Mouse (Mus musculus) cerebellum, adult 2 months (tissue): ENCODE measurements around the gene Kdelr1.

ENCODE experiments used
- CTCF ChIP-seq: fragments of 200-500 bp; IDR thresholded peaks from 2 replicates; pipeline ENCODE4 v1.5.1; 2011; ENCODE audit warnings: low read depth, mild to moderate bottlenecking, control low read depth, low read length, moderate library complexity, borderline replicate concordance; ENCODE audit not compliant: insufficient read depth
- POLR2A ChIP-seq: fragments of 200-500 bp; IDR thresholded peaks from 2 replicates; pipeline ENCODE4 v1.6.1; 2011; ENCODE audit warnings: low read length, control low read depth, borderline replicate concordance; ENCODE audit not compliant: insufficient read depth

DNA sequence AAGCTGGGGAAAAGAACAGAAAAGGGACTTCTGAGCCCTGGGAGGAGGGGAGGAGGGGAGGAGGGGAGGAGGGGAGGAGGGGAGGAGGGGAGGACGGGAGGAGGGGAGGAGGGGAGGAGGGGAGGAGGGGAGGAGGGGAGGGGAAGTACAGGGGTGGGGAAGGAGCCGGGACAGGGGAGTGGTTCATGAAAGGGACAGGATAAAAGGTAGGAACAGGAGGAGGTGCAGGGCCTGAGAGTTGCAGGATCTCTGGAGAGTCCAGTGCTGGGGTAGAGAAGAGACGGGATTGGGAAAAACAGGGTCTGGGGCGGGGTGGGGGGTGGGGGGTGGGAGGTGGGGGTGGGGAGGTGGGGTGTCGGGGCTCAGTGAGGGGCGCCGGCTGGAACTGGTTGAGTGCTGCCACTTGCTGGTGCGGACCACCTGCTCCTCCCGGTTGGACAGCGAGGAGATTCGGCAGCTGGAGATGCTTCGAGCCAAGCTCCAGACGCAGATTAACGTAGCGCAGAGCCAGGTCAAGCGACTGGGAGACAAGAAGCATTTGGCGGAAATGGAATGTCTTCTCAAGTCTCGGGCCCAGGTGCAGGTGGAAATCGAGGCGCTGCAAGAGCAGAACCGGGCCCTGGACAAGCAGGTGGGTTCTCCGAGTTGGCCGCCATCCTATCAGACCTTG, 56.2 kb downstream of the Kdelr1 start:
- TF ChIP-seq CTCF (no peak), POLR2A (no peak)
